Mouse (Mus musculus): ENCODE measurements around the gene 1810010D01Rik. TPM values are rescaled to one million over a fixed set of nuclear protein-coding genes. Genes with fewer than 3 reads are reported as not detected.

1810010D01Rik gene
- polyA plus RNA-seq, 1 experiment from 2014 or later: not detected

GRCm38 (mm10) chr7:145195186-145195927 lies 12.6 kb downstream of the 1810010D01Rik start:
- Histone ChIP-seq H3K27ac (peak overlapping the region; percentile 67), H3K9ac (no peak overlapping the region), H3K4me2 (no peak overlapping the region), H3K9me3 (replicated peaks) (no peaks in the 10 kb centered on the region), H3K27me3 (no peaks in the 10 kb centered on the region), H3K4me3 (no peak overlapping the region), H3K4me1 (replicated peaks) (peaks cover 54% of the 10 kb centered on the region), H3K36me3 (no peaks in the 10 kb centered on the region)
- ATAC-seq (replicated peaks; ENCODE audit: insufficient number of reproducible peaks, insufficient read depth, low FRiP score, low read depth): no peak
- 47% methylated on average over 5 of the region's 5 CpGs for WGBS

GRCm38 (mm10) chr7:145194455-145195161 lies 13.3 kb downstream of the 1810010D01Rik start:
- Histone ChIP-seq H3K36me3 (no peaks in the 10 kb centered on the region), H3K27ac (peak overlapping the region; percentile 67), H3K9me3 (replicated peaks) (no peaks in the 10 kb centered on the region), H3K4me3 (no peak overlapping the region), H3K27me3 (no peaks in the 10 kb centered on the region), H3K9ac (no peak overlapping the region), H3K4me1 (replicated peaks) (peaks cover 52% of the 10 kb centered on the region), H3K4me2 (no peak overlapping the region)
- WGBS: 44% methylated on average over 3 of the region's 3 CpGs
- ATAC-seq (replicated peaks; ENCODE audit: insufficient number of reproducible peaks, insufficient read depth, low FRiP score, low read depth): peak; percentile 32

- Histone ChIP-seq H3K4me3 (no peak overlapping the region), H3K36me3 (no peaks in the 10 kb centered on the region), H3K4me1 (replicated peaks) (peaks cover 39% of the 10 kb centered on the region), H3K4me2 (no peak overlapping the region), H3K27ac (no peak overlapping the region), H3K9me3 (replicated peaks) (no peaks in the 10 kb centered on the region), H3K27me3 (no peaks in the 10 kb centered on the region), H3K9ac (no peak overlapping the region)
- no peak for ATAC-seq (replicated peaks; ENCODE audit: insufficient number of reproducible peaks, insufficient read depth, low FRiP score, low read depth)
- 72% methylated on average over 6 of the region's 6 CpGs for WGBS
These were observed 15.1 kb downstream of the 1810010D01Rik start for GRCm38 (mm10) chr7:145192836-145193235.

- H3K4me1 ChIP-seq (replicated peaks): peaks cover 18% of the 10 kb centered on the region
- no peak overlapping the region for H3K4me2 ChIP-seq
- H3K27me3 ChIP-seq: no peaks in the 10 kb centered on the region
- no peak overlapping the region for H3K9ac ChIP-seq
- no peak overlapping the region for H3K27ac ChIP-seq
- no peak for ATAC-seq (replicated peaks; ENCODE audit: insufficient number of reproducible peaks, insufficient read depth, low FRiP score, low read depth)
- no peaks in the 10 kb centered on the region for H3K36me3 ChIP-seq
- H3K9me3 ChIP-seq (replicated peaks): no peaks in the 10 kb centered on the region
- no peak overlapping the region for H3K4me3 ChIP-seq
These were observed 17.4 kb downstream of the 1810010D01Rik start for GRCm38 (mm10) chr7:145190520-145190919.

GRCm38 (mm10) chr7:145189342-145189741 lies 18.6 kb downstream of the 1810010D01Rik start:
- ATAC-seq (replicated peaks; ENCODE audit: insufficient number of reproducible peaks, insufficient read depth, low FRiP score, low read depth): no peak; the same call in 1 of the 2 replicates
- Histone ChIP-seq H3K4me3 (no peak overlapping the region), H3K27ac (no peak overlapping the region), H3K4me2 (no peak overlapping the region), H3K4me1 (replicated peaks) (peaks cover 6% of the 10 kb centered on the region), H3K9ac (no peak overlapping the region), H3K9me3 (replicated peaks) (no peaks in the 10 kb centered on the region), H3K36me3 (no peaks in the 10 kb centered on the region), H3K27me3 (no peaks in the 10 kb centered on the region)
- 52% methylated on average over 8 of the region's 8 CpGs for whole genome bisulfite sequencing

- H3K27me3 ChIP-seq: no peaks in the 10 kb centered on the region
- no peak overlapping the region for H3K4me2 ChIP-seq
- H3K27ac ChIP-seq: no peak overlapping the region
- no peak overlapping the region for H3K9ac ChIP-seq
- H3K36me3 ChIP-seq: no peaks in the 10 kb centered on the region
- no peak overlapping the region for H3K4me3 ChIP-seq
- WGBS: 60% methylated on average over 3 of the region's 3 CpGs
- no peaks in the 10 kb centered on the region for H3K4me1 ChIP-seq (replicated peaks)
- ATAC-seq (replicated peaks; ENCODE audit: insufficient number of reproducible peaks, insufficient read depth, low FRiP score, low read depth): no peak
- H3K9me3 ChIP-seq (replicated peaks): no peaks in the 10 kb centered on the region
These were observed 20.1 kb downstream of the 1810010D01Rik start for GRCm38 (mm10) chr7:145187802-145188201.

GRCm38 (mm10) chr7:145182388-145182787 lies 25.5 kb downstream of the 1810010D01Rik start:
- WGBS: 51% methylated on average over 4 of the region's 4 CpGs
- ATAC-seq (replicated peaks; ENCODE audit: insufficient number of reproducible peaks, insufficient read depth, low FRiP score, low read depth): no peak

GRCm38 (mm10) chr7:145181376-145182034 lies 26.4 kb downstream of the 1810010D01Rik start:
- Histone ChIP-seq H3K27ac (no peak overlapping the region), H3K9ac (no peak overlapping the region), H3K9me3 (replicated peaks) (no peaks in the 10 kb centered on the region), H3K27me3 (no peaks in the 10 kb centered on the region), H3K36me3 (no peaks in the 10 kb centered on the region), H3K4me3 (no peak overlapping the region), H3K4me2 (no peak overlapping the region), H3K4me1 (replicated peaks) (peaks cover 14% of the 10 kb centered on the region)
- 47% methylated on average over 11 of the region's 11 CpGs for WGBS
- no peak for ATAC-seq (replicated peaks; ENCODE audit: insufficient number of reproducible peaks, insufficient read depth, low FRiP score, low read depth)

More at GRCm38 (mm10) chr7:145182388-145182787, 25.5 kb downstream of the 1810010D01Rik start:
- no peak overlapping the region for H3K4me3 ChIP-seq
- no peak overlapping the region for H3K9ac ChIP-seq
- H3K4me2 ChIP-seq: no peak overlapping the region
- no peaks in the 10 kb centered on the region for H3K9me3 ChIP-seq (replicated peaks)
- peaks cover 9% of the 10 kb centered on the region for H3K4me1 ChIP-seq (replicated peaks)
- H3K36me3 ChIP-seq: no peaks in the 10 kb centered on the region
- no peaks in the 10 kb centered on the region for H3K27me3 ChIP-seq
- no peak overlapping the region for H3K27ac ChIP-seq

GRCm38 (mm10) chr7:145179691-145180091 lies 28.2 kb downstream of the 1810010D01Rik start:
- ATAC-seq (replicated peaks; ENCODE audit: insufficient number of reproducible peaks, insufficient read depth, low FRiP score, low read depth): no peak
- WGBS: 55% methylated on average over 5 of the region's 5 CpGs
- no peak overlapping the region for H3K4me2 ChIP-seq
- H3K9ac ChIP-seq: no peak overlapping the region
- H3K36me3 ChIP-seq: no peaks in the 10 kb centered on the region
- no peak overlapping the region for H3K27ac ChIP-seq
- no peak overlapping the region for H3K4me3 ChIP-seq
- H3K9me3 ChIP-seq (replicated peaks): no peaks in the 10 kb centered on the region
- peaks cover 15% of the 10 kb centered on the region for H3K4me1 ChIP-seq (replicated peaks)
- H3K27me3 ChIP-seq: no peaks in the 10 kb centered on the region

GRCm38 (mm10) chr7:145176750-145177589 lies 30.9 kb downstream of the 1810010D01Rik start:
- Histone ChIP-seq H3K9ac (no peak overlapping the region), H3K4me1 (replicated peaks) (peaks cover 15% of the 10 kb centered on the region), H3K27me3 (peaks cover 4% of the 10 kb centered on the region; the same call in 1 of the 2 replicates), H3K27ac (no peak overlapping the region), H3K4me2 (no peak overlapping the region), H3K4me3 (no peak overlapping the region), H3K9me3 (replicated peaks) (no peaks in the 10 kb centered on the region), H3K36me3 (no peaks in the 10 kb centered on the region)
- 52% methylated on average over 15 of the region's 15 CpGs for WGBS
- 0 out of 2 replicates have a peak, but pooled peaks have one; percentile 24 for ATAC-seq (replicated peaks; ENCODE audit: insufficient number of reproducible peaks, insufficient read depth, low FRiP score, low read depth)

Measured in heart, embryonic 15.5 days (tissue).